Mouse (Mus musculus) MEL (cell line): Measurements from ENCODE around the gene Phf20.

ENCODE experiments used
- HCFC1 ChIP-seq: IDR thresholded peaks from 2 replicates; pipeline ENCODE4 v1.6.1; 2012; ENCODE audit warnings: low read depth, mild to moderate bottlenecking, inconsistent platforms, low read length, improper control_type of control experiment, moderate library complexity
- ZNF384 ChIP-seq: IDR thresholded peaks from 2 replicates; pipeline ENCODE4 v1.6.1; 2012; ENCODE audit warnings: low read depth, mild to moderate bottlenecking, inconsistent platforms, low read length, improper control_type of control experiment

GRCm38 (mm10) chr2:156351243-156351642 lies 155.0 kb downstream of the Phf20 start:
- TF ChIP-seq HCFC1 (no peak), ZNF384 (no peak)
